Mouse (Mus musculus) lung, postnatal 0 days (tissue): ENCODE data around the gene Enpp7.

Experiments
- CTCF ChIP-seq: IDR thresholded peaks from 2 replicates; pipeline ENCODE4 v1.5.1; 2016; ENCODE audit warnings: antibody characterized with exemption, mild to moderate bottlenecking
- EP300 ChIP-seq: IDR thresholded peaks from 2 replicates; pipeline ENCODE4 v1.6.1; 2016; ENCODE audit warnings: antibody characterized with exemption, mild to moderate bottlenecking, control low read depth

DNA sequence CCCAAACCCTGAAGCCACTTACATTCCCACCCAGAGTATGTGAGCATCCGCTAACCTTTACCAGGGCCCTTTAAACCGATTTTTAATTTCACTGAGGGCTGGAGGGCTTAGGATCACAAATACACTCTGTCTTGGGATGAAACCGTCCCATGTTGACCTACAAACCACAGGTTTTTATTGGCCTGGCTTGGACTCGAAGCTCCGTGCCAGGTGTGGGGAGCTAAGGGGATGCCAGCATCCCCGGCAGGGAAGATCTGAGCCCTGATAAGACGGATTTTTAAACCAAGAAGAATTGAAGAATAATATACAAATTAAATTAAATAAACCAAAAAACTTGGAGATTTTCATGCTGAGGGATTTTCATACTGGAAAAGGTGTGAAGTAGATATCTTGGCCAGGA, 26.5 kb downstream of the Enpp7 start:
- TF ChIP-seq EP300 (no peak), CTCF (no peak)
